Comparison of ENCODE assay signal across 12 mouse cellular contexts in genomic region chr7:100216601-100217565, GRCm38 (mm10). TPM values are rescaled to one million over a fixed set of nuclear protein-coding genes. Genes with fewer than 3 reads are reported as not detected.
DNase-seq lines count a peak whose midpoint lies in the region; ATAC-seq lines count a peak whose summit lies in the region.
"Had no signal": no experiment of that assay in that cellular context is flagged by ENCODE, and none has a peak within 500 bp of the region (broad histone marks: within the 10 kb centered on the region; RNA-seq: fewer than 3 reads in every experiment).

No protein-coding gene starts in this region.

- peak overlapping the region; percentile 15; the same call in 1 of the 2 replicates for H3K4me2 ChIP-seq in kidney, embryonic 15.5 days
- no peak overlapping the region for H3K4me2 ChIP-seq in embryonic facial prominence, embryonic 11.5 days (ENCODE audit: low read depth, low read length)
- H3K4me2 ChIP-seq in heart, embryonic 12.5 days, result no peak overlapping the region
- H3K4me2 ChIP-seq: liver, embryonic 13.5 days had no signal

- DNase-seq in kidney, postnatal 25 days, result no peak
- DNase-seq in brain, adult 2 months (ENCODE audit: low read depth, low spot score), result peak; percentile 78
- DNase-seq in embryonic facial prominence, embryonic 11.5 days (ENCODE audit: low spot score), result peak; percentile 33
- DNase-seq in midbrain, embryonic 10.5 days (ENCODE audit: low spot score), result no peak
- DNase-seq in ovary, postnatal 10 days (ENCODE audit: low spot score), result no peak
- DNase-seq: cerebellum, adult 11 months; gastrocnemius, postnatal 14 days; liver, embryonic 13.5 days; thymus, adult 2 months had no signal

- ATAC-seq in kidney, embryonic 15.5 days (replicated peaks; ENCODE audit: low FRiP score), result no peak
- no peak for ATAC-seq in embryonic facial prominence, embryonic 11.5 days (replicated peaks; ENCODE audit: insufficient number of reproducible peaks, low FRiP score, low TSS enrichment, low read depth)
- no peak for ATAC-seq in heart, embryonic 12.5 days (ENCODE audit: insufficient number of reproducible peaks, low FRiP score)

- H3K9me3 ChIP-seq in kidney, embryonic 15.5 days (replicated peaks), result no peaks in the 10 kb centered on the region
- no peaks in the 10 kb centered on the region for H3K9me3 ChIP-seq in embryonic facial prominence, embryonic 11.5 days (replicated peaks; ENCODE audit: control insufficient read depth, low read length)
- H3K9me3 ChIP-seq in midbrain, embryonic 10.5 days (replicated peaks), result no peaks in the 10 kb centered on the region
- H3K9me3 ChIP-seq in heart, embryonic 12.5 days (replicated peaks), result no peaks in the 10 kb centered on the region
- H3K9me3 ChIP-seq: liver, embryonic 13.5 days; megakaryocyte, embryonic 14.5 days had no signal

- H3K36me3 ChIP-seq in kidney, embryonic 15.5 days, result no peaks in the 10 kb centered on the region
- H3K36me3 ChIP-seq in embryonic facial prominence, embryonic 11.5 days (replicated peaks; ENCODE audit: control insufficient read depth, insufficient read depth, low read depth, low read length), result no peaks in the 10 kb centered on the region
- no peaks in the 10 kb centered on the region for H3K36me3 ChIP-seq in midbrain, embryonic 10.5 days
- H3K36me3 ChIP-seq in heart, embryonic 12.5 days, result no peaks in the 10 kb centered on the region
- H3K36me3 ChIP-seq: liver, embryonic 13.5 days had no signal

- no peak overlapping the region for H3K4me3 ChIP-seq in kidney, embryonic 15.5 days (replicated peaks)
- no peak overlapping the region for H3K4me3 ChIP-seq in embryonic facial prominence, embryonic 11.5 days (ENCODE audit: low read depth, low read length)
- no peak overlapping the region for H3K4me3 ChIP-seq in midbrain, embryonic 10.5 days
- no peak overlapping the region for H3K4me3 ChIP-seq in heart, embryonic 12.5 days
- H3K4me3 ChIP-seq: liver, embryonic 13.5 days; megakaryocyte, embryonic 14.5 days had no signal

- 72% methylated on average over 9 of the region's 9 CpGs for WGBS in kidney, embryonic 15.5 days
- 76% methylated on average over 9 of the region's 9 CpGs for WGBS in embryonic facial prominence, embryonic 11.5 days
- 78% methylated on average over 9 of the region's 9 CpGs for WGBS in midbrain, embryonic 10.5 days
- 70% methylated on average over 9 of the region's 9 CpGs for WGBS in heart, embryonic 12.5 days

- H3K4me1 ChIP-seq in kidney, embryonic 15.5 days, result peaks cover 15% of the 10 kb centered on the region
- no peaks in the 10 kb centered on the region for H3K4me1 ChIP-seq in embryonic facial prominence, embryonic 11.5 days (ENCODE audit: control insufficient read depth, insufficient read depth, low read length)
- H3K4me1 ChIP-seq in midbrain, embryonic 10.5 days, result peaks cover 34% of the 10 kb centered on the region
- H3K4me1 ChIP-seq in heart, embryonic 12.5 days (replicated peaks), result 0 out of 2 replicates have a peak, but pooled peaks cover 6% of the 10 kb centered on the region
- H3K4me1 ChIP-seq: liver, embryonic 13.5 days had no signal

- H3K9ac ChIP-seq in kidney, embryonic 15.5 days, result no peak overlapping the region
- H3K9ac ChIP-seq in embryonic facial prominence, embryonic 11.5 days (replicated peaks; ENCODE audit: low read length), result no peak overlapping the region
- no peak overlapping the region for H3K9ac ChIP-seq in heart, embryonic 12.5 days
- H3K9ac ChIP-seq: liver, embryonic 13.5 days had no signal

- no peaks in the 10 kb centered on the region for H3K27me3 ChIP-seq in kidney, embryonic 15.5 days
- H3K27me3 ChIP-seq in embryonic facial prominence, embryonic 11.5 days (ENCODE audit: control insufficient read depth, insufficient read depth, low read length), result no peaks in the 10 kb centered on the region
- 0 out of 2 replicates have a peak, but pooled peaks cover 4% of the 10 kb centered on the region for H3K27me3 ChIP-seq in midbrain, embryonic 10.5 days (ENCODE audit: low read depth, poor library complexity, severe bottlenecking)
- 0 out of 2 replicates have a peak, but pooled peaks cover 3% of the 10 kb centered on the region for H3K27me3 ChIP-seq in heart, embryonic 12.5 days (replicated peaks)

- H3K27ac ChIP-seq in kidney, embryonic 15.5 days, result peak overlapping the region; percentile 41
- no peak overlapping the region for H3K27ac ChIP-seq in embryonic facial prominence, embryonic 11.5 days (replicated peaks; ENCODE audit: low read depth, low read length)
- peak overlapping the region; percentile 70 for H3K27ac ChIP-seq in midbrain, embryonic 10.5 days (replicated peaks)
- H3K27ac ChIP-seq in heart, embryonic 12.5 days (ENCODE audit: poor library complexity, severe bottlenecking), result no peak overlapping the region
- H3K27ac ChIP-seq: liver, embryonic 13.5 days had no signal

RNA-seq across cellular contexts. Expression of gene Pgm2l1, which starts 10.3 kb away (rescaled TPM):
- polyA plus RNA-seq in kidney, embryonic 15.5 days (2015; fragmentation: Nextera tagmentation; extraction: Ambion mirVana), result 3.8 and 4.4 TPM in 2 replicates
- polyA plus RNA-seq in embryonic facial prominence, embryonic 11.5 days (2014; fragmentation: Nextera tagmentation; extraction: Ambion mirVana), result 6.2 and 6.7 TPM in 2 replicates
- polyA plus RNA-seq in midbrain, embryonic 10.5 days (2016; fragmentation: Nextera tagmentation; extraction: Ambion mirVana), result 4.5 and 7.3 TPM in 2 replicates
- polyA plus RNA-seq in heart, embryonic 12.5 days (2016; fragmentation: Nextera tagmentation; extraction: Ambion mirVana), result 1.9 and 3.2 TPM in 2 replicates

RNA-seq across cellular contexts. Expression of gene Kcne3, which starts 40.6 kb away (rescaled TPM):
- polyA plus RNA-seq in kidney, embryonic 15.5 days (2015; fragmentation: Nextera tagmentation; extraction: Ambion mirVana), result 5.1 and 5.9 TPM in 2 replicates
- 13.7 and 16.9 TPM in 2 replicates for polyA plus RNA-seq in embryonic facial prominence, embryonic 11.5 days (2014; fragmentation: Nextera tagmentation; extraction: Ambion mirVana)
- polyA plus RNA-seq in midbrain, embryonic 10.5 days (2016; fragmentation: Nextera tagmentation; extraction: Ambion mirVana), result 2.9 and 6.7 TPM in 2 replicates
- 8.0 and 10.0 TPM in 2 replicates for polyA plus RNA-seq in heart, embryonic 12.5 days (2016; fragmentation: Nextera tagmentation; extraction: Ambion mirVana)

RNA-seq across cellular contexts. Expression of gene Lipt2, which starts 57.8 kb away (rescaled TPM):
- 21.5 TPM in 2 replicates for polyA plus RNA-seq in kidney, embryonic 15.5 days (2015; fragmentation: Nextera tagmentation; extraction: Ambion mirVana)
- 26.4 and 34.9 TPM in 2 replicates for polyA plus RNA-seq in embryonic facial prominence, embryonic 11.5 days (2014; fragmentation: Nextera tagmentation; extraction: Ambion mirVana)
- polyA plus RNA-seq in midbrain, embryonic 10.5 days (2016; fragmentation: Nextera tagmentation; extraction: Ambion mirVana), result 20.7 and 23.4 TPM in 2 replicates
- 12.1 and 12.9 TPM in 2 replicates for polyA plus RNA-seq in heart, embryonic 12.5 days (2016; fragmentation: Nextera tagmentation; extraction: Ambion mirVana)

Comparison
In these comparisons a context has a peak if more than half of its experiments do, and no peak if none do; other contexts are left out.
1. H3K27ac ChIP-seq: peak in kidney, embryonic 15.5 days (single experiment) and midbrain, embryonic 10.5 days (single experiment); none in embryonic facial prominence, embryonic 11.5 days (single experiment) and heart, embryonic 12.5 days (single experiment).
2. DNase-seq: peak in brain, adult 2 months (single experiment) and embryonic facial prominence, embryonic 11.5 days (single experiment); none in kidney, postnatal 25 days (0 of 2), midbrain, embryonic 10.5 days (single experiment) and ovary, postnatal 10 days (single experiment).